Mouse (Mus musculus) embryonic facial prominence, embryonic 14.5 days (tissue): ENCODE measurements at regions not wholly inside any gene's neighbourhood (a gene's known extent, or its start where the extent isn't known, plus 50 kb on each side); places are given as distances from the start of the nearest gene placed in this dataset.

ENCODE experiments used
- ATAC-seq: fragments of 200-750 bp; cut with Nextera tagmentation; 2 replicates; pipeline ENCODE4 v1.8.0; 2017; ENCODE audit warnings: low read depth, moderate number of reproducible peaks, moderate TSS enrichment
- DNase-seq: peaks from one replicate; pipeline ENCODE4 v3.0.0-alpha.2; 2015; ENCODE audit warnings: low spot score
- H3K27ac ChIP-seq: fragments of 300-500 bp; sonication (generic); replicated peaks from 2 replicates; pipeline ENCODE4 v1.5.1; 2014; ENCODE audit warnings: low read depth, mild to moderate bottlenecking, low read length, moderate library complexity
- H3K27me3 ChIP-seq: fragments of 300-500 bp; sonication (generic); replicated peaks from 2 replicates; pipeline ENCODE4 v1.6.1; 2014; ENCODE audit warnings: low read length; ENCODE audit not compliant: control insufficient read depth, insufficient read depth
- H3K36me3 ChIP-seq: fragments of 300-500 bp; sonication (generic); 2 replicates; pipeline ENCODE4 v1.6.1; 2014; ENCODE audit warnings: low read length, mixed read lengths; ENCODE audit not compliant: control insufficient read depth, insufficient read depth
- H3K4me1 ChIP-seq: fragments of 300-500 bp; sonication (generic); 2 replicates; pipeline ENCODE4 v1.6.1; 2014; ENCODE audit warnings: antibody characterized with exemption, low read length; ENCODE audit not compliant: control insufficient read depth, insufficient read depth
- H3K4me2 ChIP-seq: fragments of 300-500 bp; sonication (generic); 2 replicates; pipeline ENCODE4 v1.6.1; 2014; ENCODE audit warnings: low read depth, mild to moderate bottlenecking, low read length, moderate library complexity, mixed read lengths
- H3K4me3 ChIP-seq: fragments of 300-500 bp; sonication (generic); 2 replicates; pipeline ENCODE4 v1.5.1; 2014; ENCODE audit warnings: low read depth, mild to moderate bottlenecking, low read length
- H3K9ac ChIP-seq: fragments of 300-500 bp; sonication (generic); 2 replicates; pipeline ENCODE4 v1.6.1; 2014; ENCODE audit warnings: low read depth, mild to moderate bottlenecking, low read length, moderate library complexity, mixed read lengths
- H3K9me3 ChIP-seq: fragments of 300-500 bp; sonication (generic); 2 replicates; pipeline ENCODE4 v1.6.1; 2016; ENCODE audit warnings: low read length; ENCODE audit not compliant: control insufficient read depth
- WGBS: fragments of 180-500 bp; shearing (Covaris S2); extraction: QIAGEN DNeasy Blood & Tissue Kit; methylation state at CpG from one replicate; pipeline ENCODE4 v1.1.7; 2014; 5-methylcytosine and 5-hydroxymethylcytosine counted together

GRCm38 (mm10) chr2:78972288-78973117, 104.6 kb downstream of the Ube2e3 start:
- Histone ChIP-seq H3K4me3 (no peak overlapping the region), H3K27ac (no peak overlapping the region), H3K4me2 (no peak overlapping the region), H3K4me1 (no peaks in the 10 kb centered on the region), H3K9ac (no peak overlapping the region), H3K36me3 (no peaks in the 10 kb centered on the region), H3K27me3 (no peaks in the 10 kb centered on the region), H3K9me3 (no peaks in the 10 kb centered on the region)
- ATAC-seq = no peak
- no peak for DNase-seq
- 83% methylated on average over 10 of the region's 10 CpGs for WGBS

GRCm38 (mm10) chr2:78973811-78974210, 105.9 kb downstream of the Ube2e3 start:
- H3K27me3 ChIP-seq = no peaks in the 10 kb centered on the region
- WGBS = 83% methylated on average over 3 of the region's 3 CpGs
- H3K4me3 ChIP-seq = no peak overlapping the region
- DNase-seq = no peak
- ATAC-seq = no peak
- no peak overlapping the region for H3K4me2 ChIP-seq
- peaks cover 4% of the 10 kb centered on the region; the same call in 1 of the 2 replicates for H3K4me1 ChIP-seq
- no peak overlapping the region for H3K27ac ChIP-seq
- H3K36me3 ChIP-seq = no peaks in the 10 kb centered on the region
- H3K9me3 ChIP-seq = no peaks in the 10 kb centered on the region
- no peak overlapping the region for H3K9ac ChIP-seq

DNA sequence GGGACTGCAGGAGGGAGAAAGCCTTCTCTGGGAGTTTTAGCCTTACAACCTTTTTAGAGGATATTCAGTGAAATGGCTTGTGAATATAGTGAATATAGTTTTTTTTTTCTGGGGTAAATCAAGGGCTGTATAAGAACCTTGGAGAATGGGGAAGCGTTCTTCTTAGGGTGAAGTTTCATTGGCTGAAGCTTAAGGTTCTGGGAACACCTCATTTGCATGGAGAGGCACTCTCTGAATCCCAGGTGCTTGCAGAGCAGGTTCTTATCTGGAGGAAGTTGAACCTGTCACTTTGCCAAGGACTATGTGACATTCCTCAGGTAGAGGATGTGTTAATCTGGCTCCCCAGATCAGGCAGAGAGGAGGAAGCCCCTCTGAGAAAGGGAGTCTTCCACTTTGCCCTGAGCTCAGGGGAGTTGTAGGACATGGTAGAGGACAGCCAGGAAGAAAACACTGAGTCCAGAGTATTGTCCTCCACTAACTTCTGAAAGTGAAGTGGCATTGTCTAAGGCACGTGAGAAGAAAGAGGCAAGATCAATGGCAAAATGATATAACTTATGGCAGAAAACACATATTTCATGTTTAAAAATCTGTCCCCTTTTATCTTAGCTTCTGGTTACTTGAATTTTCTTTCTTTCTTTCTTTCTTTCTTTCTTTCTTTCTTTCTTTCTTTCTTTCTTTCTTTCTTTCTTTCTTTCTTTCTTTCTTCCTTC, 106.9 kb downstream of the Ube2e3 start:
- Histone ChIP-seq H3K4me1 (peaks cover 4% of the 10 kb centered on the region; the same call in 1 of the 2 replicates), H3K27me3 (no peaks in the 10 kb centered on the region), H3K27ac (no peak overlapping the region), H3K4me2 (no peak overlapping the region), H3K9ac (no peak overlapping the region), H3K4me3 (no peak overlapping the region), H3K9me3 (no peaks in the 10 kb centered on the region), H3K36me3 (no peaks in the 10 kb centered on the region)
- WGBS = 75% methylated on average over 2 of the region's 2 CpGs
- ATAC-seq = no peak
- DNase-seq = no peak

DNA sequence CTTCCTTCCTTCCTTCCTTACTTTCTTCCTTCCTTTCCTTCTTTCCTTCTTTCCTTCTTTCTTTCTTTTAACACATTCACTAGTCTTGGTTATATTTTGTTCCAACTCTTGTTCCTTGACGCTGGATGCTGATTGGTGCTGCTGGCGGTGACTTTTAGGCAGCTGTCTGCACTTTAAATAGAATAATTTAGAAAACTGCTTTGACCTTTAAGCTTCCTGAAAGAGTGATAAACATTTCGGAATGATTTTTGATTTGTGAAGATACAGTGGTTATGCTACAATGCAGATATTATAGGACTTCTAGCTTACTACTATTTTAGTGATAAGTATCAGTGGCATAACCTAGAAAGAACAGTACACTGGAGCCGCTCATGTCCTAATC, 107.5 kb downstream of the Ube2e3 start:
- ATAC-seq (no peak), DNase-seq (no peak)
- no peaks in the 10 kb centered on the region for H3K9me3 ChIP-seq
- H3K27ac ChIP-seq = no peak overlapping the region
- H3K4me2 ChIP-seq = no peak overlapping the region
- H3K4me1 ChIP-seq = peaks cover 4% of the 10 kb centered on the region; the same call in 1 of the 2 replicates
- no peak overlapping the region for H3K4me3 ChIP-seq
- H3K36me3 ChIP-seq = no peaks in the 10 kb centered on the region
- WGBS = 79% methylated on average over 4 of the region's 4 CpGs
- H3K9ac ChIP-seq = no peak overlapping the region
- H3K27me3 ChIP-seq = no peaks in the 10 kb centered on the region

DNA sequence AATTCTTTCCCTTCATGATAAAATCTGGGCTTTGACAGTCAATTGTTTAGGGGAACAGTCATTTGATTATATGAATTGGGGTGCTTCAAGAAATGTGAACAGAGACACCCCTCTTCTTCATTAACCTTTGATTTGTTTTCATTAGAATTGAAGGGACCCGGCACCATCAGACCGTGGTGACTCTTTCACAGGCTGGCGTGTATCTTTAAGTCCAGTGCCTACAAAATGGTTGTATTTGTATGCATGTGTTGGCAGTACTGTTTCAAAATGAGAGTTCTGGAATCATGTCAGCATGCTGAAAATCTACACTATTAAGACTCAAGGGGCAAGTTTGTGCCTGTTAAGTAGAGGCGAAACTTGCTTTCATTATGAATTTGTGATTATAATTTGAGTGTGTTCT, 108.2 kb downstream of the Ube2e3 start:
- Histone ChIP-seq H3K36me3 (no peaks in the 10 kb centered on the region), H3K9ac (no peak overlapping the region), H3K4me1 (peaks cover 4% of the 10 kb centered on the region; the same call in 1 of the 2 replicates), H3K9me3 (no peaks in the 10 kb centered on the region), H3K4me3 (no peak overlapping the region), H3K27ac (no peak overlapping the region), H3K27me3 (no peaks in the 10 kb centered on the region), H3K4me2 (no peak overlapping the region)
- no peak for ATAC-seq
- WGBS = 81% methylated on average over 4 of the region's 4 CpGs
- no peak for DNase-seq

GRCm38 (mm10) chr2:78977632-78978397, 109.9 kb downstream of the Ube2e3 start:
- peak; percentile 90 for DNase-seq
- Histone ChIP-seq H3K36me3 (no peaks in the 10 kb centered on the region), H3K27me3 (no peaks in the 10 kb centered on the region), H3K4me2 (no peak overlapping the region), H3K4me1 (peaks cover 4% of the 10 kb centered on the region; the same call in 1 of the 2 replicates), H3K27ac (no peak overlapping the region; the same call in 1 of the 2 replicates), H3K9ac (no peak overlapping the region), H3K9me3 (no peaks in the 10 kb centered on the region), H3K4me3 (no peak overlapping the region)
- peak; percentile 30; the same call in 1 of the 2 replicates for ATAC-seq
- 55% methylated on average over 5 of the region's 5 CpGs for WGBS

DNA sequence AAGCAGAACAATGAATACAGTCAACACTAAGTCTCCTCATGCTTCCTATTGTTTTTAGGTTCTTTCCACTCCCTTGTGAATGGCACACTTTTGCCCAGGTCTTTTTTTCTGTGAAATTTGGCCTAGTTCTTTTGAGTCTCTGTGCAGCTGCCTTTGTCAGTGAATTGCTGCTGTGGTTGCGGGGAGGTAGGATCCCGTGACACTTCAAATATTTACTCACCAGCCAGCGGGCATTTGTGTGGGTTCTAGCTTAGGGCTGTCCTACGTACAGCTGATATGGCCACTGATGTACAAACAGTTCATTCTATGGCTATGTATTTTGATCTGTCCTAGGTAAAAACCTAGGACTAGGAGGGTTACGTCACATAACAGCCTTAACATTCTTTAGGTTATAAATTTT, 112.1 kb downstream of the Ube2e3 start:
- H3K27ac ChIP-seq = no peak overlapping the region

DNA sequence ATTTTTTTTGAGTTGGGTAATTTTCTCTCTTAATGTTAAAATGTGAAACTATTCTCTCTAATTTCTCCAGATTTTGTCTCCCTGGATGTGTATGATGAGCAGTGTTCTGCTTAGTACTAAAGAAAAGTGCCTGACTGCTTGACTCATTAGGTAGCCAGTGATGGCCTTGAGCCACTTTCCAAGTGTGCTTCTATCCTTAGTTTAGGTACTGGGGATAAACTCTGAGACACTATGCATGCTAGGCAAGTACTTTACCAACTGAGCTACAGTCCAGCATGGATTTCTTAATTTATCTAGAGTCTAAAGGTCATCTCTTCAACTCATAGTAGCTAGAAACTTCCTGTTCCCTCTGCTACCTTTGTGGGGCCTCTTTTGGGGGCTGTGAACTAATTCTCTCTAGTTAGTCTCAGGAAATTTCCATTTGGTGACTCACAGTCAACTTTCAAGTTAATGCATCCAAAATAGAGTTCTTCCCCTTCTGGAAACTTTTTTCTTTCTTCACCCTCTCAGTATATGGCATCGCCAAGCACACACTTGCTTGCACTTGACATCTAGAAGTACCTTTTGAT, 112.8 kb downstream of the Ube2e3 start:
- ATAC-seq = no peak
- WGBS = 97% methylated on average over 1 of the region's 1 CpGs
- Histone ChIP-seq H3K36me3 (no peaks in the 10 kb centered on the region), H3K27me3 (no peaks in the 10 kb centered on the region), H3K9me3 (no peaks in the 10 kb centered on the region), H3K4me2 (no peak overlapping the region), H3K4me3 (no peak overlapping the region), H3K27ac (no peak overlapping the region), H3K4me1 (peaks cover 4% of the 10 kb centered on the region; the same call in 1 of the 2 replicates), H3K9ac (no peak overlapping the region)
- no peak for DNase-seq

More for the DNA sequence above, 112.1 kb downstream of the Ube2e3 start:
- no peak overlapping the region for H3K4me3 ChIP-seq
- peaks cover 4% of the 10 kb centered on the region; the same call in 1 of the 2 replicates for H3K4me1 ChIP-seq
- WGBS = 61% methylated on average over 5 of the region's 5 CpGs
- no peak overlapping the region for H3K4me2 ChIP-seq
- H3K36me3 ChIP-seq = no peaks in the 10 kb centered on the region
- ATAC-seq (peak; percentile 53; the same call in 1 of the 2 replicates), DNase-seq (no peak)
- no peaks in the 10 kb centered on the region for H3K9me3 ChIP-seq
- no peak overlapping the region for H3K9ac ChIP-seq
- no peaks in the 10 kb centered on the region for H3K27me3 ChIP-seq
